Mouse (Mus musculus) midbrain, embryonic 11.5 days (tissue): ENCODE measurements around the gene Adipor1. TPM values are rescaled to one million over a fixed set of nuclear protein-coding genes. Genes with fewer than 3 reads are reported as not detected.

Source experiments
- ATAC-seq: fragments of 200-750 bp; cut with Nextera tagmentation; 2 replicates; pipeline ENCODE4 v1.8.0; 2017; ENCODE audit warnings: moderate TSS enrichment, moderate library complexity; ENCODE audit not compliant: low FRiP score
- DNase-seq: peaks from one replicate; pipeline ENCODE4 v3.0.0; 2015; ENCODE audit warnings: low spot score; ENCODE audit errors: missing footprints
- H3K27ac ChIP-seq: fragments of 300-500 bp; sonication (generic); 2 replicates; pipeline ENCODE4 v1.5.1; 2014; ENCODE audit warnings: low read depth, low read length
- H3K27me3 ChIP-seq: fragments of 300-500 bp; sonication (generic); 2 replicates; pipeline ENCODE4 v1.6.1; 2014; ENCODE audit warnings: mild to moderate bottlenecking, low read length, moderate library complexity, mixed read lengths; ENCODE audit not compliant: control insufficient read depth, insufficient read depth
- H3K36me3 ChIP-seq: fragments of 300-500 bp; sonication (generic); 2 replicates; pipeline ENCODE4 v1.6.1; 2014; ENCODE audit warnings: mild to moderate bottlenecking, low read length, moderate library complexity, mixed read lengths; ENCODE audit not compliant: control insufficient read depth, insufficient read depth
- H3K4me1 ChIP-seq: fragments of 300-500 bp; sonication (generic); 2 replicates; pipeline ENCODE4 v1.6.1; 2014; ENCODE audit warnings: low read length; ENCODE audit not compliant: control insufficient read depth, insufficient read depth
- H3K4me2 ChIP-seq: fragments of 300-500 bp; sonication (generic); 2 replicates; pipeline ENCODE4 v1.6.1; 2014; ENCODE audit warnings: mild to moderate bottlenecking, moderate library complexity
- H3K4me3 ChIP-seq: fragments of 300-500 bp; sonication (generic); 2 replicates; pipeline ENCODE4 v1.5.1; 2014; ENCODE audit warnings: low read depth, low read length
- H3K9ac ChIP-seq: fragments of 300-500 bp; sonication (generic); 2 replicates; pipeline ENCODE4 v1.6.1; 2014; ENCODE audit warnings: low read length
- H3K9me3 ChIP-seq: fragments of 300-500 bp; sonication (generic); 2 replicates; pipeline ENCODE4 v1.6.1; 2016; ENCODE audit warnings: low read length; ENCODE audit not compliant: control insufficient read depth
- WGBS: fragments of 180-500 bp; shearing (Covaris S2); extraction: QIAGEN DNeasy Blood & Tissue Kit; methylation state at CpG from one replicate; pipeline ENCODE4 v1.1.7; 2014; 5-methylcytosine and 5-hydroxymethylcytosine counted together
- polyA plus RNA-seq: library from polyadenylated mRNA; unstranded; fragments of >200 nt; fragmentation: Nextera tagmentation; extraction: Ambion mirVana; gene quantifications from 2 replicates; pipeline ENCODE4 v1.2.1, GENCODE M21; 2014

Gene Adipor1
- polyA plus RNA-seq, 1 experiment from 2014 or later, result 76.7 TPM

DNA sequence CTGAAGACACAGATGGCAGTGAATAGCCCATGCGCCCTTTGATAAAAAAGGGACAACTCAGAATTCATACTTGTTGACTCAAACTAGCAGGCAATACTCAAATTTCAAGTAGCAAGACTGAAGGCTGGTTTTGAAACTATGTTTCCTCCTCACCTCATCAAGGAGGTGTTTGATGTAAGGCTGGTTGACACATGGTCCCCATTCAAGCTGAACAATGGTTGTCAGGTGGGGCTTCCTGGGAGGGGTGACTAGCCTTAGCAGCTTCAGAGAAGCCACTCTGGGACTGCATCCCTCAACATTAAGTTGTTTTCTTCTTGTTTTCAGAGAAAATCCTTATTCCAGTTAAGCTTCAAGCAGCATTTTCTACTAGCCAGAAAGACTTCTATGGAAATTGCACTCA is 29.5 kb upstream of the Adipor1 start, which contains the start of gene 4933406M09Rik:
4933406M09Rik (plus strand) TSS at position 275 of the 400 bp plus-strand sequence.
- WGBS, result 100% methylated on average over 1 of the region's 1 CpGs
- ATAC-seq, result no peak

DNA sequence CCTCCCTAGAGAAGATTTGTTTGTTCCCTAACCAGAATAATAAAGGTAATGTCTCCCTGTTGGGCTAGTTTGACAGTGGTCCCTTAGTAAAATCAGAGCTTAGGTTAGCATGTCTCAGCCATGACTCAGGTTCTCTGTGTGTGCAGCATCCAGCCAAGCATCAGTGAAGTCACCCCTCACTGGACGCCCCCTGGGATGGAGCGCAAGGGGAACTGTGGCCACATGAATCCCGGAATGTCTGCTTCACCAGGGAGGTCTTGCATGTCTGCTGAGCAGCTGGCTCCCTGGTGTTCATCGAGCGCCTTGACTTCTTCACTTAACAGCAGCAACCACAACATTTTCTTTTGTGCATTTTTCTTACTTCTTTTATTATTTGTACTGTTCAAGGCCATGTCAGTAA is 21.4 kb upstream of the Adipor1 start:
- Histone ChIP-seq H3K27ac (no peak overlapping the region), H3K4me3 (no peak overlapping the region), H3K9me3 (no peaks in the 10 kb centered on the region), H3K27me3 (no peaks in the 10 kb centered on the region), H3K9ac (no peak overlapping the region), H3K4me1 (no peaks in the 10 kb centered on the region), H3K36me3 (no peaks in the 10 kb centered on the region), H3K4me2 (no peak overlapping the region)
- WGBS, result 60% methylated on average over 5 of the region's 5 CpGs
- ATAC-seq (no peak), DNase-seq (no peak)

More for the DNA sequence above, 29.5 kb upstream of the Adipor1 start, which contains the start of gene 4933406M09Rik:
- Histone ChIP-seq H3K9me3 (no peaks in the 10 kb centered on the region), H3K9ac (no peak within 1 kb of the TSS), H3K4me3 (no peak within 1 kb of the TSS), H3K4me1 (peaks cover 2% of the 10 kb centered on the region; the same call in 1 of the 2 replicates), H3K36me3 (no peaks in the 10 kb centered on the region), H3K27ac (no peak within 1 kb of the TSS), H3K27me3 (no peaks in the 10 kb centered on the region), H3K4me2 (no peak within 1 kb of the TSS)
- DNase-seq, result no peak

DNA sequence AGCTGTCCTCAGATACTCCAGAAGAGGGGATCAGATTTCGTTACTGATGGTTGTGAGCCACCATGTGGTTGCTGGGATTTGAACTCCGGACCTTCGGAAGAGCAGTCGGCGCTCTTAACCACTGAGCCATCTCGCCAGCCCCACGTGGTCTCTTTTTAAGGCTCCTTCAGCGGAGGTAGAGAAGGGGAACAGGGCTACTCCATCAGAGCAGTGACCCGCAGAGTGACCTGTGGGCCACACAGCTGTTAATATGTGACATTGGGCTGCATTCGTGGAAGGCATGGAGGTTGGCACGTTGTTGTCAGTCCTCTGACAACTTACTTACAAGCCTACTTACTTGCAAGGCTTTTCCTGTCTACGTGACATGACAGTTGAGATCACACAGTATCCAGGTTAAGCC is 17.0 kb upstream of the Adipor1 start:
- Histone ChIP-seq H3K9ac (no peak overlapping the region), H3K4me1 (no peaks in the 10 kb centered on the region), H3K36me3 (no peaks in the 10 kb centered on the region), H3K9me3 (peaks cover 3% of the 10 kb centered on the region; the same call in 1 of the 2 replicates), H3K4me3 (no peak overlapping the region), H3K27me3 (no peaks in the 10 kb centered on the region), H3K27ac (no peak overlapping the region), H3K4me2 (no peak overlapping the region)
- DNase-seq (no peak), ATAC-seq (no peak)
- WGBS, result 89% methylated on average over 12 of the region's 12 CpGs

DNA sequence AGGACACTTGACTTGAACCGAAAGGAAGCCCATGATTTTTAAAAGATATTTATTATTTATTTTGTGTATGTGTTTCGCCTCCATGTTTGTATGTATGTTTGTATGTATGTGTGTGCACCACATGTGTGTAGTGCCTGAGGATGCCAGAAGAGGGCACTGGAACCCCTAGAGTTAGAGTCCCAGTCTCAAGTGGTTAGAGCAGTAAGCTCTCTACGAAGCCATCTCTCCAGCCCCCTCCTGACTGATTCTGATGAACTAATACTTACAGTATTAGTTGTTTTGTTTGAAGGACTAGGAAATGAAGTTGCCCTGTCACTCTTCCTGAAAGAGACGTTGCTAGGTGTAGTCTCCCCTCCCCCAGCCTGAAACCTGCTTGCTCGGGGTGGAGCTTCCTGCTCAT is 15.4 kb upstream of the Adipor1 start:
- Histone ChIP-seq H3K4me1 (no peaks in the 10 kb centered on the region), H3K4me2 (no peak overlapping the region), H3K36me3 (no peaks in the 10 kb centered on the region), H3K9ac (no peak overlapping the region), H3K27me3 (no peaks in the 10 kb centered on the region), H3K27ac (no peak overlapping the region), H3K9me3 (peaks cover 3% of the 10 kb centered on the region; the same call in 1 of the 2 replicates), H3K4me3 (no peak overlapping the region)
- 47% methylated on average over 5 of the region's 5 CpGs for WGBS
- no peak for ATAC-seq
- DNase-seq, result no peak

DNA sequence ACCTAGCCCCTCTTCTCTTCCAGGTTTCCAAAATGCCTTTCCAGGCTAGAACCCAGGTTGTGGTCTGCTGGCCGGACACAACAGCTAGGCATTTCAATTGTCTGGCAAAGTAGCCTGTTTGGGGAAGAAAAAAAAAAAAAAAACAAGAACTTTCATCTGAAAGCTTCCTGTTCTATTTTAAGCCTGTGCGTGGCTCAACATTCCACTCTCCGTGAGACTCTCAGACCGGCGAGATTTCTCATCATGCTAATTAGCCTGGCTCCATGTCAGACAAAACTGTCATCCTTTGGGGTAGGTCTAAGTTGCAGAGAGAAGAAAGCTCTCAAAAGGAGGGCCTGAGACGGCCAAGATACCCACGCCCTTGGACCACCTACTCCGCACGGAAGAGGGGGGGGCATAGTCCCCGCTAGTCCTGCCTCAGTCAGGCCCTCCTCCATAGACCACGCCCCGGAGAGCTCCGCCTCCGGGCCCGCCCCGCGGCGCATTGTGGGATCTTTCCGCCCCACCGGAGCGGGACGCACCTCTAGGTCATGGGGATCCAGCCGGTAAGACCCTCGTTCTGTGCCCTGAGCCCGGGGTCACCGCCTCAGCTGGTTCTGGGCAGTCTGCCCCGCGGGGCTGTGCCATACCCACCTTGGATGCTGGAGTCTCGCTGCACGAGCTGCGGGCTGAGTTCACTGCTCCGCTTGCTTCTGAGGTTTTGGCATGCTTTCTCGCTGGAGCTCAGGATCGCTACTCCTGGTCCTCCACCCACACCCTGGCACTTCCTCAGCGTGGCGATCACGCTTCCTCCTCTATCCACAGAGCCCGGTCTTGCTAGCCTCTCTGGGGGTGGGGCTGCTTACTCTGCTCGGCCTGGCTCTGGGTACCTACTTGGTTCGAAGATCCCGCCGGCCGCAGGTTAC is 9.4 kb upstream of the Adipor1 start, which contains the start of gene Cyb5r1:
Cyb5r1 (plus strand) TSS at position 51 of the 905 bp plus-strand sequence.
- Histone ChIP-seq H3K36me3 (peaks cover under 1% of the 10 kb centered on the region; the same call in 1 of the 2 replicates), H3K27me3 (no peaks in the 10 kb centered on the region), H3K4me1 (peaks cover 6% of the 10 kb centered on the region), H3K4me2 (peak within 1 kb of the TSS; percentile 92), H3K9me3 (no peaks in the 10 kb centered on the region), H3K4me3 (peak within 1 kb of the TSS; percentile 82), H3K9ac (peak within 1 kb of the TSS; percentile 76), H3K27ac (no peak within 1 kb of the TSS)
- DNase-seq (peak; percentile 98), ATAC-seq (peak; percentile 99)
- 2% methylated on average over 40 of the region's 43 CpGs for WGBS

DNA sequence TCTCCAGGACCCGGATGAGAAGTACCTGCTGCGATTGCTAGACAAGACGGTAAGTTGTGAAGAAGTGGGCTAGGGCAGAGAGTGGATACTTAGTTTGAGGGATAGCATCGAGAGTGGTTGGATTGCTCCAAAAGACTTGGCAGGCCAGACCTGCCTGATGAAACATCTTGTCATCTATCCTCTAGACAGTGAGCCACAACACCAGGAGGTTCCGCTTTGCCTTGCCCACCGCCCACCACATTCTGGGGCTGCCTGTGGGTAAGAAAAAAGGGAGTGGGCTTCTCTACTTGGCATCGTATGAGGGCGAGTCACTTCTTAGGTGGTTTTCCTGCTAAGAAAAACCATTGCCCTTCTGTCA is 8.8 kb upstream of the Adipor1 start:
- peak; percentile 33; the same call in 1 of the 2 replicates for ATAC-seq
- Histone ChIP-seq H3K4me1 (peaks cover 6% of the 10 kb centered on the region), H3K4me3 (peak overlapping the region; percentile 82), H3K9ac (peak overlapping the region; percentile 76), H3K36me3 (peaks cover 4% of the 10 kb centered on the region; the same call in 1 of the 2 replicates), H3K27ac (no peak overlapping the region), H3K27me3 (no peaks in the 10 kb centered on the region), H3K9me3 (no peaks in the 10 kb centered on the region), H3K4me2 (peak overlapping the region; percentile 92)
- WGBS, result 34% methylated on average over 8 of the region's 8 CpGs
- no peak for DNase-seq

DNA sequence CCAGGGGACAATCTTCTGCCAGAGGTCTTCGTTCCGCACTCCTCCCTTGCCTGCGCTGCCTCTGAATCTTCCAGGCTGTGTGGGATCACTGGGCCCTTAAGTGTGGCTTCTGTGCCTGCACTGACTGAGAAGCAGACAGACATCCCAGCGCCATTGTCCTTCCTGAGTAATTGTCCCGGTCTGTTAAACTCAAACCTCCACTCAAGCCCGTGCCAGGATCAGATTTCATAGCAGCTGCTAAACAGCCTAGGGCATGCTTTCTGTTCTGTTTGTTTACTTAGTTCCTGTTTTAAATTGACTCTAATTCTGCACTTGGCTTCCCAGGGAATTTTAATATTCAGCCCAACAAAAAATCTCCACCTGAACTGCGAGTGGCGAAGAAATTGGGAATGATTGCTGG is 7.1 kb upstream of the Adipor1 start:
- Histone ChIP-seq H3K9ac (no peak overlapping the region), H3K36me3 (peaks cover 4% of the 10 kb centered on the region; the same call in 1 of the 2 replicates), H3K27me3 (no peaks in the 10 kb centered on the region), H3K4me1 (peaks cover 6% of the 10 kb centered on the region), H3K4me3 (no peak overlapping the region), H3K4me2 (no peak overlapping the region), H3K27ac (no peak overlapping the region), H3K9me3 (no peaks in the 10 kb centered on the region)
- DNase-seq (no peak), ATAC-seq (no peak)
- WGBS, result 77% methylated on average over 8 of the region's 8 CpGs

DNA sequence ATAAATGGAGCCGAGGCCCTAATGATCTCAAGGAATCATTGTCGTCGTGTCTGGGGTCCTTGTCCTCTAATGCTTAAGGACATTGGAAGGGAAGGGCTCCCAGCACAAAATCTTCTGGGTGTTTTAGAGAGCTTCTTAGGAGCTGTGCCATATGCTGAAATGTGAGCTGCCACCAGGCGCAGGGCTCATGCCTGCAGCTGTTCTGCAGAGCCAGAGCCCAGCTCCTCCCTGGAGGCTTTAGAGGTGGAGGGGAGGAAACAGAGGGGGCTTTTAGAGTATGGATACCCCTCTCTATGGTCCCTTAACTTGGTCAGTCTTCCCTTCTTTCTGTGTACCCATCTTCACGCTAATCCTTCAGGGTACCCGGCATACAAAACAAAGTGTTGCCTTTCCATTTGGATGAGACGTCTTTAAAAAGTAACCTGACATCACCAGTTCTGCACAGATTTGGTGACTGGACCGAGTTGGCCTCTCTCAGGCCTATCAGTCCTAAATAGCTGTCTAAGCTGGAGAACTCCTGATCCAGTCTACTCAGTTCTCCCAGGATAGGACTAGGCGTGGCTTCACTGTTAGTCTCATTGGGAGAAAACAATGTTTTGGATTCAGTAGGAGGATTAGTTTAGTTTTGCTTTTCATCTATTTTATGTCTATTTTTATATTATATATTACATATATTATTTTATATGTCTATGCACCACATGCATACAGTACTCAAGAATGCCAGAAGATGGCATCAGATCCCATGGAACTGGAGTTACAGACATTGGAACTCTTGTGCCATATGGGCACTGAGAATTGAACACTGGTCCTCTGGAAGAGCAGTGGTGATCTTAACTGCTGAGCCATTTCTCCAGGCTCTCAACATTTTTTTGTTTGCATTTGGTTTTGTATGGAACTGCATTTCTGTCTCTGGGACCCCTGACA is 3.2 kb upstream of the Adipor1 start:
- Histone ChIP-seq H3K36me3 (peaks cover 4% of the 10 kb centered on the region; the same call in 1 of the 2 replicates), H3K27me3 (no peaks in the 10 kb centered on the region), H3K4me2 (no peak overlapping the region), H3K9me3 (no peaks in the 10 kb centered on the region), H3K4me1 (peaks cover 14% of the 10 kb centered on the region), H3K9ac (no peak overlapping the region), H3K4me3 (no peak overlapping the region), H3K27ac (no peak overlapping the region)
- no peak for DNase-seq
- WGBS, result 90% methylated on average over 9 of the region's 9 CpGs
- no peak for ATAC-seq
